Mouse (Mus musculus): ENCODE measurements around the gene Fjx1.

Gene Fjx1

GRCm38 (mm10) chr2:102426434-102426833 is 25.9 kb downstream of the Fjx1 start:
- in situ Hi-C loops (cut with MboI, MseI) = no loop called here

GRCm38 (mm10) chr2:102416149-102416743 is 36.1 kb downstream of the Fjx1 start:
- in situ Hi-C loops (cut with MboI, MseI) = no loop called here

- in situ Hi-C loops (cut with MboI, MseI) = no loop called here
These were observed 39.6 kb downstream of the Fjx1 start for GRCm38 (mm10) chr2:102412738-102413137.

- in situ Hi-C loops (cut with MboI, MseI) = no loop called here
These were observed 41.7 kb downstream of the Fjx1 start for GRCm38 (mm10) chr2:102410615-102411014.

GRCm38 (mm10) chr2:102409741-102410140 is 42.6 kb downstream of the Fjx1 start:
- in situ Hi-C loops (cut with MboI, MseI) = no loop called here

- in situ Hi-C loops (cut with MboI, MseI) = no loop called here
These were observed 44.7 kb downstream of the Fjx1 start, which contains the start of gene Trim44 for GRCm38 (mm10) chr2:102407363-102408184. Trim44 (minus strand) TSS chr2:102407828.

- in situ Hi-C loops (cut with MboI, MseI) = no loop called here
These were observed 45.7 kb downstream of the Fjx1 start for GRCm38 (mm10) chr2:102406324-102407304.

- in situ Hi-C loops (cut with MboI, MseI) = no loop called here
These were observed 48.3 kb downstream of the Fjx1 start for GRCm38 (mm10) chr2:102403982-102404381.

- in situ Hi-C loops (cut with MboI, MseI) = no loop called here
These were observed 49.0 kb downstream of the Fjx1 start for GRCm38 (mm10) chr2:102403306-102403705.

GRCm38 (mm10) chr2:102401352-102401692 is 51.0 kb downstream of the Fjx1 start:
- in situ Hi-C loops (cut with MboI, MseI) = no loop called here

GRCm38 (mm10) chr2:102400605-102401351 is 51.5 kb downstream of the Fjx1 start:
- in situ Hi-C loops (cut with MboI, MseI) = no loop called here

GRCm38 (mm10) chr2:102399864-102400604 is 52.3 kb downstream of the Fjx1 start:
- in situ Hi-C loops (cut with MboI, MseI) = no loop called here
